Mouse (Mus musculus): ENCODE data around the gene Gatad2a. TPM values are rescaled to one million over a fixed set of nuclear protein-coding genes. Genes with fewer than 3 reads are reported as not detected.
"Not testable (repeated sequence)": the region's sequence is repeated elsewhere in the genome, so short reads cannot be mapped to it uniquely, and the experiment has no call there.

Gatad2a gene
- total RNA-seq, 1 experiment from 2014 or later = 63.5 TPM

DNA sequence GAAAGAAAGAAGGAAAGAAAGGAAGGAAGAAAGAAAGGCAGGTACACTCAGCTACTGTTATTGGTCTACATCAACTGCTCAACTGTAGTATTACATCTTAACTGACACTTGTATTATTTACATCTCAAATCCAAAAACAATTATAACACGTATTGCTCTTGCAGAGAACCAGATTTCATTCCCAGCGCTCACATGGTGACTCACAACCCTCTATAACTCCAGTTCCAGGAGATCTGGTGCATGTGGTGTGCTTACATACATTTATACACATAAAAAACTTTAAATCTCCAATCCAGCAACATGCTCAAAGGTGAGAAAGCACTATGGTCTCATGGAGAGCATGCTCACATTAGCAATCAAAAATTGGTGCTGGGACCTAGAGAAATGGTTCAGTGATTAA lies 4.0 kb upstream of the Gatad2a start:
- no peak for ATAC-seq (replicated peaks in 1 of 2; ENCODE audit: insufficient read depth in 1 of 2, low FRiP score in 2 of 2, low TSS enrichment in 1 of 2, low read depth in 1 of 2, poor library complexity in 2 of 2, severe bottlenecking in 2 of 2)

DNA sequence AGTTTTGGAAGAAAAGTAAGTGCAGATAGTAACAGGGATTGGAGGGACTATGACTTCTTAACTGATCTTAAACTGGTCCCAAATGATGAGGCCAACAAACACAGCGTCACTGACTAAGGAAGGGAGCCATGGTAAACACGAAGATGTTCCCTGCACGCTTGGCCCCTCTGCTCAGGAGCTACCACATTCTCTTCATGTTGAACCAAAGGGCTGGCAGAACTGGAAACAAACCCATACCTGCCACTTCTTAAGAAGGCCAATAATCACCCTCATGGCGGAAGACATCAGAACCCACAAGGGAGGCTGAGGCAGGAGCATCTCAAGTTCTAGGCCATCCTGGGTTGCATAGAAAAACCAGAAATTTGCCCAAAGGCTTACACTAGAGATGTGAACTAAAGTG lies 3.1 kb upstream of the Gatad2a start:
- no peak for ATAC-seq (replicated peaks in 1 of 2; ENCODE audit: insufficient read depth in 1 of 2, low FRiP score in 2 of 2, low TSS enrichment in 1 of 2, low read depth in 1 of 2, poor library complexity in 2 of 2, severe bottlenecking in 2 of 2)

- ATAC-seq (replicated peaks in 1 of 2; ENCODE audit: insufficient read depth in 1 of 2, low FRiP score in 2 of 2, low TSS enrichment in 1 of 2, low read depth in 1 of 2, poor library complexity in 2 of 2, severe bottlenecking in 2 of 2) = no peak
Measured at GRCm38 (mm10) chr8:69998706-69999105, 2.5 kb upstream of the Gatad2a start.

GRCm38 (mm10) chr8:69996589-69997285 lies 553 bp upstream of the Gatad2a start:
- ATAC-seq (replicated peaks in 1 of 2; ENCODE audit: insufficient read depth in 1 of 2, low FRiP score in 2 of 2, low TSS enrichment in 1 of 2, low read depth in 1 of 2, poor library complexity in 2 of 2, severe bottlenecking in 2 of 2) = no peak; a peak in 2 of 4 replicates

- ATAC-seq (replicated peaks in 1 of 2; ENCODE audit: insufficient read depth in 1 of 2, low FRiP score in 2 of 2, low TSS enrichment in 1 of 2, low read depth in 1 of 2, poor library complexity in 2 of 2, severe bottlenecking in 2 of 2) = no peak
Measured at GRCm38 (mm10) chr8:69995422-69995775, 785 bp downstream of the Gatad2a start.

DNA sequence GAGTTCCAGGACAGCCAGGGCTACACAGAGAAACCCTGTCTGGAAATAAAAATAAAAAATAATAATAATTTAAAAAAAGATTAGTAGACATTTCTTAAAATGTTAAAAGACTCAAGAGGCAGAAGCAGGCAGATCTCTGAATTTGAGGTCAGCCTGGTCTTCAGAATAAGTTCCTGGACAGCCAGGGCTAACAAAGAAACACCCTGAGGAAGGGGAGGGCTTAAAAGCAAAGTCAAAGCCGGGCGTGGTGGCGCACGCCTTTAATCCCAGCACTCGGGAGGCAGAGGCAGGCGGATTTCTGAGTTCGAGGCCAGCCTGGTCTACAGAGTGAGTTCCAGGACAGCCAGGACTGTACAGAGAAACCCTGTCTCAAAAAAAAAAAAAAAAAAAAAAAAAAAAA lies 7.2 kb downstream of the Gatad2a start:
- not testable (repeated sequence) for ATAC-seq (replicated peaks in 1 of 2; ENCODE audit: insufficient read depth in 1 of 2, low FRiP score in 2 of 2, low TSS enrichment in 1 of 2, low read depth in 1 of 2, poor library complexity in 2 of 2, severe bottlenecking in 2 of 2)

DNA sequence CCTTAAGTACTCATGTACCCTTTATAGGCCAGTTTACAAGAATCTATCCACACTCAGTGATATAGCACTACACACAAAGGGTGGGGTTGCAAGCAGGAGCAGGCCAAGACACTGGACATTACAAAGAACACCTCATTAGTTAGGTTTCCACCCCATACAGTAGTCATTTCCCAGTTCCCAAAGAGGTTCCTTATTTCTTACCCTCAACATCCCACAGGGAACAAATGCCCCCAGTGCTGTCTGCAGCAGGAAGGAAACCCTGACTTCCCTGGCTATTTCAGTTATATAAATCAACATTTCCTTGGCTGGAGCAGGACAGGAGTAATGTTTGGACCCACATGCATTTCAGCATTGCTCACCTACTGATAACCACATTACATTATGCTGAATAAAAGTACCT lies 8.4 kb downstream of the Gatad2a start:
- ATAC-seq (replicated peaks in 1 of 2; ENCODE audit: insufficient read depth in 1 of 2, low FRiP score in 2 of 2, low TSS enrichment in 1 of 2, low read depth in 1 of 2, poor library complexity in 2 of 2, severe bottlenecking in 2 of 2) = no peak

- peak in 1 of 2 experiments; percentile 51; a peak in 1 of 4 replicates for ATAC-seq (replicated peaks in 1 of 2; ENCODE audit: insufficient read depth in 1 of 2, low FRiP score in 2 of 2, low TSS enrichment in 1 of 2, low read depth in 1 of 2, poor library complexity in 2 of 2, severe bottlenecking in 2 of 2)
Measured at GRCm38 (mm10) chr8:69984876-69985553, 11.2 kb downstream of the Gatad2a start.

GRCm38 (mm10) chr8:69978456-69978855 lies 17.7 kb downstream of the Gatad2a start:
- ATAC-seq (replicated peaks in 1 of 2; ENCODE audit: insufficient read depth in 1 of 2, low FRiP score in 2 of 2, low TSS enrichment in 1 of 2, low read depth in 1 of 2, poor library complexity in 2 of 2, severe bottlenecking in 2 of 2) = no peak

DNA sequence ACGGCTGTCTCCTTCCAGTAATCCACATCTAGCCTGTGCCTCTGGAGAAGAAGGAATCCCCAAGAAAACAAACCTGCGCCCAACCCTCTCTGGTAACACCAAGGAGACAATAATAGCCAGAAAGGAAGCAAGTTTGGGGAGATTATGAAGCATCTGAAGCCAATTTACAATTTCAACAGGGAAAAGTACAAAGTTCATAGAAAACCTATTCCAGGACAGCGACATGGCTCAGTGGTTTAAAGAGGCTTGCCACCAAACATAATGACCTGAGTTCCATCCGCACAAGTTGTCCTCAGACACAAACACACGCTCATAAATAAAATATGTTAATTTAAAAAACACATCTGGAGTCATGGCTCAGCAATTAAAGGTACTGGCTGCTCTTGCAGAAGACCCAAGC lies 21.4 kb downstream of the Gatad2a start:
- no peak for ATAC-seq (replicated peaks in 1 of 2; ENCODE audit: insufficient read depth in 1 of 2, low FRiP score in 2 of 2, low TSS enrichment in 1 of 2, low read depth in 1 of 2, poor library complexity in 2 of 2, severe bottlenecking in 2 of 2)

DNA sequence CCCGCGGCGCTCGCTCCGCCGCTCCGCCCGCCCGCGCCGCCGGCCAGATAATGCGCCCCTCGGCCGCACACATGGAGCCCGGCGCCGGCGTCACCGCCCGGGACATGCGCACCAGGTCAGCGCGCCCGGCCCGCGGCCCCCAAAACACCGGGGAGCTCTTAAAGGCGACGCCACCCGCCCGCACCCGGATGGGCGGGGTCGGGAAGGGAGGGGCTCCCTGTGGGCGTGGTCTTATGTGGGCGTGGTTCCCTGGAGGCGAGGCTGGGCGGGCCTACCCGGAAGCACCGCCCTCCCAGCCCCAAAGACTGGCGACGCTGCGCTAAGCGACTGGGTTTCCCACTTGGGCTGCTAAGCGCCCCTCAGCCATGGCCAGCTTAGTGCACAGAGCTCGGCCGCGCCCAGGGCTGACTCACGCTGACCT lies 22.0 kb downstream of the Gatad2a start:
- peak; percentile 90 to 93 for ATAC-seq (replicated peaks in 1 of 2; ENCODE audit: insufficient read depth in 1 of 2, low FRiP score in 2 of 2, low TSS enrichment in 1 of 2, low read depth in 1 of 2, poor library complexity in 2 of 2, severe bottlenecking in 2 of 2)

DNA sequence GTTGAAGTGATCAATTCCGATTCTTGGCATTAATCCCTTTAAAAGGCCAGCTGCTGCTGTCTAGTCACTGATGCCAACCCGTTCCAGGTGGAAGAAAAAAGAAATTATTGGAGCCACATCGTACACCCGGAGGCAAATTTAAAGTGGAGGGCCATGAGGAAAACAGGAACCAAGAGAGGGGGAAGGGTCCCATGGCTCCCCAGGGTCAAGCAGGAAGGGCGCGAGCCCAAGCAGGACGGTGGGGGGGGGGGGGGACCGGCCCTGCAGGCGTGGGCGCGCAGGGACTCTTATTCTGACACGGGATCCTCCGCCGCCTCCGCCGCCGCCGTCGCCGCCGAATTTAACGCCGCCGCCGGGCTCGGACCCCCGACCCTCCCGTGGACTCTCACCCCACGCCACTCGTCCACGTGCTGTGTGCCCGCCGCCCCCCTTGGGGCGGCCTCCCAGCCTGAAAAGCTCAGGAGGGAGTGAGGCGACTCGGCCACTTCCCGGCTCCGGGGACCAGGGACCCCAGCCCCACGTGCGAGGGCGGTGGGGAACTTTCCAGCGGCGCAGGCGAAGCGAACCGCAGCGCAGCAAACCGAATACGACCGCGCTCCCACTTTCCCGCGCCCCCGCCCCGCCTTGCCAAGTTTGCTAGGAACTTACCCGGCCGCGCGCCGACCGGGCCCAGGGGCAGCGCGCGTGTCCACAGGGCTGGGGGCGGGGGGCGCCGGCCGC lies 22.6 kb downstream of the Gatad2a start:
- no peak for ATAC-seq (replicated peaks in 1 of 2; ENCODE audit: insufficient read depth in 1 of 2, low FRiP score in 2 of 2, low TSS enrichment in 1 of 2, low read depth in 1 of 2, poor library complexity in 2 of 2, severe bottlenecking in 2 of 2)

- ATAC-seq (replicated peaks in 1 of 2; ENCODE audit: insufficient read depth in 1 of 2, low FRiP score in 2 of 2, low TSS enrichment in 1 of 2, low read depth in 1 of 2, poor library complexity in 2 of 2, severe bottlenecking in 2 of 2) = no peak
Measured at GRCm38 (mm10) chr8:69973063-69973441, 23.1 kb downstream of the Gatad2a start.

- no peak for ATAC-seq (replicated peaks in 1 of 2; ENCODE audit: insufficient read depth in 1 of 2, low FRiP score in 2 of 2, low TSS enrichment in 1 of 2, low read depth in 1 of 2, poor library complexity in 2 of 2, severe bottlenecking in 2 of 2)
Measured at GRCm38 (mm10) chr8:69970880-69971279, 25.3 kb downstream of the Gatad2a start.

DNA sequence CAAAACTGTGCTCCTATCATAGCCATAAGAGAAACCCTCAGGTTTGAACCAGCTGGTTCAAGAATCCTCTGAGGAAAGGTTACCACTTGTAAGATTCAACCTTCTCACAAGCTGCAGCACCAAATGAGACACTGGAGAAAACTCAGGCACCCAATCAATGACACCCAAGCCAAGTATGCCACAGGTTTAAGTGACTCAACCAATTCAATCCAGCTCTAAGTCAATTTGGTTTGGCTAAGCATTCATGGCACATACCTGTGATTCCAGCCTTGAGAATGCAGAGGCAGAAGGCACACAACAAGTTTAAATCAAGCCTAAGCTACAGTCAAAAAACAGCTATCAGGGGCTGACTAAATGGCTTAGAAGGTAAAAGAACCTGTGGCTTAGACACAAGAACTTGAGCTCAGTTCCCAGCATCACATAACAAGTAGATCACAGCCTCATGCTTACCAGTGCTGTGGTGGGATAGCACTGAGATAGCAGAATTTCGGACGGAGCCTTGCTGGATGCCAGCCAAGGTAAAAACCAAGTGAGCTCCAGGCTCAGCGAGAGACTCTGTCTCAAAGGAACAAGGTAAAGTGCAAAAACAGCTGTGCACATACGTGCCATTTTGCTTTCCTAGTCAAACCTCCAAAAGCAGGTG lies 28.8 kb downstream of the Gatad2a start:
- ATAC-seq (replicated peaks in 1 of 2; ENCODE audit: insufficient read depth in 1 of 2, low FRiP score in 2 of 2, low TSS enrichment in 1 of 2, low read depth in 1 of 2, poor library complexity in 2 of 2, severe bottlenecking in 2 of 2) = no peak

DNA sequence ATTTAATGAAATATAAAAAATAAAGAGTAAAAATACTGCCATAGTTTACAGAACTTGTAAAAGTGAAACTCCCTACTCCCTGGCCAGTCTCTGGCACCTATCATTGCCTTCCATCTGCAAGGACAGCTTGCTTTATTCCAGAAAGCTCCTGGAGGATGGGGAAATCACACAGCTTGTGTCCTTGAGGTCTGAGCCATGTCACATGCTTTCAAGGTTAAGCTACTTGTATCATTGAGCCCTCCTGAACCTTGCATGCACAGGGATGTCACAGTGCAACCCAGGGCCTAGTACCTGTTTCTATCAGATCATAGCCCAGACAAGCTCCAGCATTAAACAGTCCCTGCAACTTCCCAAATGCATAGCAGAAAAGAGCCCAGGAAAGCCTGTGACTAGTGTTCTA lies 36.9 kb downstream of the Gatad2a start:
- ATAC-seq (replicated peaks in 1 of 2; ENCODE audit: insufficient read depth in 1 of 2, low FRiP score in 2 of 2, low TSS enrichment in 1 of 2, low read depth in 1 of 2, poor library complexity in 2 of 2, severe bottlenecking in 2 of 2) = no peak

GRCm38 (mm10) chr8:69957879-69958278 lies 38.3 kb downstream of the Gatad2a start:
- ATAC-seq (replicated peaks in 1 of 2; ENCODE audit: insufficient read depth in 1 of 2, low FRiP score in 2 of 2, low TSS enrichment in 1 of 2, low read depth in 1 of 2, poor library complexity in 2 of 2, severe bottlenecking in 2 of 2) = peak in 1 of 2 experiments; percentile 44; a peak in 1 of 4 replicates

- ATAC-seq (replicated peaks in 1 of 2; ENCODE audit: insufficient read depth in 1 of 2, low FRiP score in 2 of 2, low TSS enrichment in 1 of 2, low read depth in 1 of 2, poor library complexity in 2 of 2, severe bottlenecking in 2 of 2) = peak; percentile 31 to 39; a peak in 3 of 4 replicates
Measured at GRCm38 (mm10) chr8:69957419-69957818, 38.8 kb downstream of the Gatad2a start.

All from hematopoietic stem cell, adult 5-6 weeks (primary cell).